Comparison of ENCODE assay signal across 25 mouse cellular contexts in the genomic region with DNA sequence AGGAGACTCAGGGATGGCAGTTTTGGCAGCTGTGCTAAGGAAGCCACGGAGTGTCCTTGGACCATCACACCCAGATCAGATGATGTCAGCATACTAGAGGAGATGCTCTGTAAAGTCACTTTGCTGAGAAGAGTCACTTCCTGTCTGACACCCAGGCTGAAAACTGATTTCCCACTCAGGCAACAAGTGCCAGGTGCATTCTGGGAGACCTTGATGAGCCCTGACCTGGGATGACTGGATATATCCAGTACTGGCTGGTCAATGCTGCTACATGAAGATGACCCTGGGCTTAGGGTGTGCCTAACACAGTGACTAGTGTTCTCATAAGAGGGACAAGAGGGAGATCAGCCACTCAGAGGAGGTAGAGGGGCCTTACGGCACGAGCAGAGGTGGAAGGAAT.
DNase-seq lines count a peak whose midpoint lies in the region; ATAC-seq lines count a peak whose summit lies in the region.
"Had no signal": no experiment of that assay in that cellular context is flagged by ENCODE, and none has a peak within 500 bp of the region (broad histone marks: within the 10 kb centered on the region; RNA-seq: fewer than 3 reads in every experiment).

No protein-coding gene starts in this region.

- 73% methylated on average over 3 of the region's 3 CpGs for WGBS in heart, embryonic 15.5 days

- no peak for DNase-seq in heart, postnatal 4 days
- DNase-seq in thymus, postnatal 4 days: peak; percentile 3
- no peak for DNase-seq in thymus, postnatal 14 days
- peak; percentile 52 for DNase-seq in ES-CJ7 (ENCODE audit: low read depth, low spot score)
- DNase-seq in kidney, adult 8-10 months: no peak
- DNase-seq: adrenal gland, adult 2 months; adrenal gland, postnatal 10 days; cerebellum, adult 11 months; cerebellum, adult 18-20 months; cerebellum, adult 8-10 months; cerebellum, adult 9-11 months; cerebellum, postnatal 14 days; cerebellum, postnatal 36 days; embryo, embryonic 11 days had no signal

- peaks cover 4% of the 10 kb centered on the region; the same call in 1 of the 2 replicates for H3K4me1 ChIP-seq in heart, embryonic 15.5 days (replicated peaks)
- H3K4me1 ChIP-seq: embryonic facial prominence, embryonic 13.5 days had no signal

- ATAC-seq in heart, embryonic 15.5 days (replicated peaks; ENCODE audit: insufficient number of reproducible peaks, insufficient read depth, low FRiP score, low read depth): 0 out of 2 replicates have a peak, but pooled peaks have one; percentile 14
- peak; percentile 41 for ATAC-seq in inflammation-experienced regulatory T-cells, adult 6 months
- no peak for ATAC-seq in cerebellum, adult (ENCODE audit: insufficient number of reproducible peaks, low FRiP score, low TSS enrichment)
- ATAC-seq: activated CD4-positive, CD25-positive, alpha-beta regulatory T cell, adult 4 months; forebrain, embryonic 14.5 days; forebrain, embryonic 16.5 days had no signal

- no peaks in the 10 kb centered on the region for H3K27me3 ChIP-seq in heart, embryonic 15.5 days
- H3K27me3 ChIP-seq: embryonic facial prominence, embryonic 13.5 days; embryonic facial prominence, embryonic 15.5 days; forebrain, embryonic 12.5 days had no signal

- H3K27ac ChIP-seq in heart, embryonic 15.5 days: no peak overlapping the region
- H3K27ac ChIP-seq: embryonic facial prominence, embryonic 13.5 days; embryonic facial prominence, embryonic 15.5 days; forebrain, embryonic 10.5 days; forebrain, embryonic 12.5 days had no signal

- no peaks in the 10 kb centered on the region for H3K9me3 ChIP-seq in heart, embryonic 15.5 days (replicated peaks)
- H3K9me3 ChIP-seq: embryonic facial prominence, embryonic 13.5 days; embryonic facial prominence, embryonic 15.5 days; forebrain, embryonic 10.5 days; forebrain, embryonic 12.5 days had no signal

- no peak overlapping the region for H3K4me3 ChIP-seq in heart, embryonic 15.5 days
- H3K4me3 ChIP-seq: embryonic facial prominence, embryonic 13.5 days; embryonic facial prominence, embryonic 15.5 days; erythroblast, embryonic 14.5 days; forebrain, embryonic 10.5 days; forebrain, embryonic 12.5 days had no signal

- H3K9ac ChIP-seq in heart, embryonic 15.5 days: no peak overlapping the region
- H3K9ac ChIP-seq: embryonic facial prominence, embryonic 13.5 days; embryonic facial prominence, embryonic 15.5 days; forebrain, embryonic 12.5 days had no signal

- H3K4me2 ChIP-seq in heart, embryonic 15.5 days: no peak overlapping the region
- H3K4me2 ChIP-seq: embryonic facial prominence, embryonic 13.5 days; embryonic facial prominence, embryonic 15.5 days; forebrain, embryonic 12.5 days had no signal

- H3K36me3 ChIP-seq in heart, embryonic 15.5 days: no peaks in the 10 kb centered on the region
- H3K36me3 ChIP-seq: embryonic facial prominence, embryonic 13.5 days; embryonic facial prominence, embryonic 15.5 days; forebrain, embryonic 10.5 days; forebrain, embryonic 12.5 days had no signal

Comparison
In these comparisons a context has a peak if more than half of its experiments do, and no peak if none do; other contexts are left out.
1. DNase-seq: peak in thymus, postnatal 4 days (single experiment) and ES-CJ7 (single experiment); none in heart, postnatal 4 days (single experiment), thymus, postnatal 14 days (single experiment) and kidney, adult 8-10 months (0 of 2).